Mouse (Mus musculus) midbrain, embryonic 10.5 days (tissue): ENCODE results near the gene Irf2bp1. TPM values are rescaled to one million over a fixed set of nuclear protein-coding genes. Genes with fewer than 3 reads are reported as not detected.
A peak's percentile ranks its signal among the peaks of the same experiment; 100 is the strongest.

Experiments
- DNase-seq: peaks from one replicate; pipeline ENCODE4 v3.0.0-alpha.2; 2017; ENCODE audit warnings: low spot score
- H3K27ac ChIP-seq: fragments of 300-500 bp; sonication (generic); replicated peaks from 2 replicates; pipeline ENCODE4 v1.5.1; 2016; ENCODE audit warnings: mild to moderate bottlenecking
- H3K27me3 ChIP-seq: fragments of 300-500 bp; sonication (generic); 2 replicates; pipeline ENCODE4 v1.6.1; 2016; ENCODE audit warnings: low read depth, mild to moderate bottlenecking; ENCODE audit not compliant: poor library complexity, severe bottlenecking
- H3K36me3 ChIP-seq: fragments of 300-500 bp; sonication (generic); 2 replicates; pipeline ENCODE4 v1.6.1; 2016; ENCODE audit warnings: mild to moderate bottlenecking, moderate library complexity
- H3K4me1 ChIP-seq: fragments of 300-500 bp; sonication (generic); 2 replicates; pipeline ENCODE4 v1.6.1; 2016
- H3K4me3 ChIP-seq: fragments of 300-500 bp; sonication (generic); 2 replicates; pipeline ENCODE4 v1.5.1; 2016; ENCODE audit warnings: mild to moderate bottlenecking, moderate library complexity
- H3K9me3 ChIP-seq: fragments of 300-500 bp; sonication (generic); replicated peaks from 2 replicates; pipeline ENCODE4 v1.6.1; 2016; ENCODE audit warnings: mild to moderate bottlenecking
- WGBS: fragments of 180-500 bp; shearing (Covaris S2); methylation state at CpG from one replicate; pipeline ENCODE4 v1.1.7; 2016; 5-methylcytosine and 5-hydroxymethylcytosine counted together
- polyA plus RNA-seq: library from polyadenylated mRNA; unstranded; fragments of >200 nt; fragmentation: Nextera tagmentation; extraction: Ambion mirVana; gene quantifications from 2 replicates; pipeline ENCODE4 v1.2.1, GENCODE M21; 2016

Irf2bp1 gene
- polyA plus RNA-seq, 1 experiment from 2014 or later = 23.5 TPM

- H3K4me3 ChIP-seq = no peak overlapping the region
- DNase-seq = no peak
- 80% methylated on average over 4 of the region's 4 CpGs for WGBS
- H3K36me3 ChIP-seq = peaks cover 92% of the 10 kb centered on the region
- no peaks in the 10 kb centered on the region for H3K9me3 ChIP-seq
- H3K27me3 ChIP-seq = no peaks in the 10 kb centered on the region
- H3K27ac ChIP-seq = no peak overlapping the region
- peaks cover 16% of the 10 kb centered on the region for H3K4me1 ChIP-seq
Measured at GRCm38 (mm10) chr7:19051161-19051560, 47.3 kb downstream of the Irf2bp1 start.

GRCm38 (mm10) chr7:19052345-19053135 is 48.7 kb downstream of the Irf2bp1 start:
- H3K36me3 ChIP-seq = peaks cover 82% of the 10 kb centered on the region
- no peak overlapping the region for H3K4me3 ChIP-seq
- H3K27me3 ChIP-seq = no peaks in the 10 kb centered on the region
- DNase-seq = no peak
- H3K9me3 ChIP-seq = no peaks in the 10 kb centered on the region
- 89% methylated on average over 15 of the region's 15 CpGs for WGBS
- no peak overlapping the region for H3K27ac ChIP-seq
- H3K4me1 ChIP-seq = peaks cover 16% of the 10 kb centered on the region

GRCm38 (mm10) chr7:19053136-19053532 is 49.3 kb downstream of the Irf2bp1 start:
- Histone ChIP-seq H3K36me3 (peaks cover 76% of the 10 kb centered on the region), H3K4me1 (peaks cover 16% of the 10 kb centered on the region), H3K27me3 (no peaks in the 10 kb centered on the region), H3K27ac (no peak overlapping the region), H3K9me3 (no peaks in the 10 kb centered on the region), H3K4me3 (no peak overlapping the region)
- WGBS = 90% methylated on average over 7 of the region's 7 CpGs
- no peak for DNase-seq

- WGBS = 26% methylated on average over 33 of the region's 33 CpGs
Measured at GRCm38 (mm10) chr7:19054047-19054776, 50.4 kb downstream of the Irf2bp1 start, which contains the start of gene Rsph6a. Rsph6a (plus strand) TSS chr7:19054690.

GRCm38 (mm10) chr7:19054777-19055076 is 50.9 kb downstream of the Irf2bp1 start:
- no peaks in the 10 kb centered on the region for H3K27me3 ChIP-seq
- no peaks in the 10 kb centered on the region for H3K9me3 ChIP-seq
- H3K36me3 ChIP-seq = peaks cover 61% of the 10 kb centered on the region
- peaks cover 16% of the 10 kb centered on the region for H3K4me1 ChIP-seq
- no peak for DNase-seq
- WGBS = 62% methylated on average over 9 of the region's 9 CpGs
- H3K27ac ChIP-seq = peak overlapping the region; percentile 61
- peak overlapping the region; percentile 45 for H3K4me3 ChIP-seq

More at GRCm38 (mm10) chr7:19054047-19054776, 50.4 kb downstream of the Irf2bp1 start, which contains the start of gene Rsph6a:
- peak within 1 kb of the TSS; percentile 45 for H3K4me3 ChIP-seq
- H3K36me3 ChIP-seq = peaks cover 66% of the 10 kb centered on the region
- H3K27me3 ChIP-seq = no peaks in the 10 kb centered on the region
- peak within 1 kb of the TSS; percentile 61 for H3K27ac ChIP-seq
- peak; percentile 81 for DNase-seq
- H3K4me1 ChIP-seq = peaks cover 16% of the 10 kb centered on the region
- no peaks in the 10 kb centered on the region for H3K9me3 ChIP-seq

GRCm38 (mm10) chr7:19055108-19055507 is 51.3 kb downstream of the Irf2bp1 start:
- Histone ChIP-seq H3K9me3 (no peaks in the 10 kb centered on the region), H3K27me3 (no peaks in the 10 kb centered on the region), H3K4me3 (no peak overlapping the region), H3K27ac (no peak overlapping the region), H3K36me3 (peaks cover 57% of the 10 kb centered on the region), H3K4me1 (peaks cover 16% of the 10 kb centered on the region)
- 90% methylated on average over 8 of the region's 8 CpGs for WGBS
- no peak for DNase-seq

Other genes with a start within 250 kb of the Irf2bp1 start
- gene Psg19, start 205.5 kb upstream of the Irf2bp1 start, polyA plus RNA-seq = not detected in 2 replicates
- gene Psg17, start 182.4 kb upstream of the Irf2bp1 start, polyA plus RNA-seq = not detected in 2 replicates
- 0.14 and 0.30 TPM in 2 replicates for gene Mill2, start 164.1 kb upstream of the Irf2bp1 start, polyA plus RNA-seq
- gene Pglyrp1, start 132.7 kb upstream of the Irf2bp1 start, polyA plus RNA-seq = 1.6 and 1.7 TPM in 2 replicates
- gene Ccdc61, start 93.6 kb upstream of the Irf2bp1 start, polyA plus RNA-seq = 38.5 and 38.7 TPM in 2 replicates
- gene Nova2, start 78.2 kb upstream of the Irf2bp1 start, polyA plus RNA-seq = 3.9 and 6.2 TPM in 2 replicates
- gene Nanos2, start 16.6 kb upstream of the Irf2bp1 start, polyA plus RNA-seq = 0.07 and 0.16 TPM in 2 replicates
- gene Mypop, start 12.8 kb upstream of the Irf2bp1 start, polyA plus RNA-seq = 4.0 and 4.1 TPM in 2 replicates
- gene Foxa3, start 19.5 kb downstream of the Irf2bp1 start, polyA plus RNA-seq = 0.09 TPM in 1 of 2 replicates, not detected in the other
- gene Sympk, start 20.3 kb downstream of the Irf2bp1 start, polyA plus RNA-seq = 40.3 and 45.7 TPM in 2 replicates
- not detected in 2 replicates for gene Rsph6a, start 50.6 kb downstream of the Irf2bp1 start, polyA plus RNA-seq
- gene Dmwd, start 72.2 kb downstream of the Irf2bp1 start, polyA plus RNA-seq = 17.3 and 18.0 TPM in 2 replicates
- 8.2 and 8.8 TPM in 2 replicates for gene Dmpk, start 79.8 kb downstream of the Irf2bp1 start, polyA plus RNA-seq
- gene Six5, start 90.5 kb downstream of the Irf2bp1 start, polyA plus RNA-seq = 7.2 and 8.0 TPM in 2 replicates
- gene Gm4969, start 114.3 kb downstream of the Irf2bp1 start, polyA plus RNA-seq = 1.1 TPM in 2 replicates
- 17.6 and 19.4 TPM in 2 replicates for gene Fbxo46, start 115.8 kb downstream of the Irf2bp1 start, polyA plus RNA-seq
- 17.0 and 21.2 TPM in 2 replicates for gene Qpctl, start 145.2 kb downstream of the Irf2bp1 start, polyA plus RNA-seq
- 168 and 180 TPM in 2 replicates for gene Snrpd2, start 145.7 kb downstream of the Irf2bp1 start, polyA plus RNA-seq
- gene Gipr, start 162.1 kb downstream of the Irf2bp1 start, polyA plus RNA-seq = 0.60 and 1.5 TPM in 2 replicates
- 4.3 and 4.8 TPM in 2 replicates for gene Eml2, start 172.4 kb downstream of the Irf2bp1 start, polyA plus RNA-seq
- gene Gpr4, start 208.5 kb downstream of the Irf2bp1 start, polyA plus RNA-seq = 2.4 and 2.6 TPM in 2 replicates
- gene Opa3, start 224.3 kb downstream of the Irf2bp1 start, polyA plus RNA-seq = 51.0 and 51.9 TPM in 2 replicates